Mouse (Mus musculus): ENCODE measurements around the gene Sh2d3c.

- TF ChIP-seq POLR2AphosphoS5 (IDR thresholded peaks at IDR 0.05; ENCODE audit: insufficient replicate concordance, low read depth, low read length) (no peak), CTCF (IDR thresholded peaks at IDR 0.05; ENCODE audit: low read depth, low read length) (no peak)
Observed at GRCm38 (mm10) chr2:32692496-32692895, 28.4 kb upstream of the Sh2d3c start.

Measured in G1E (cell line).